Mouse (Mus musculus) hindbrain, embryonic 14.5 days (tissue): ENCODE measurements around the gene Gm49355. TPM values are rescaled to one million over a fixed set of nuclear protein-coding genes. Genes with fewer than 3 reads are reported as not detected.
"Not testable (repeated sequence)": the region's sequence is repeated elsewhere in the genome, so short reads cannot be mapped to it uniquely, and the experiment has no call there.

Experiments
- ATAC-seq: fragments of 200-750 bp; cut with Nextera tagmentation; 2 replicates; pipeline ENCODE4 v1.8.0; 2017; ENCODE audit warnings: moderate number of reproducible peaks, mild to moderate bottlenecking, moderate TSS enrichment, moderate library complexity; ENCODE audit not compliant: low FRiP score
- DNase-seq: peaks from one replicate; pipeline ENCODE4 v3.0.0-alpha.2; 2015; ENCODE audit warnings: low spot score
- H3K27ac ChIP-seq: fragments of 300-500 bp; sonication (generic); 2 replicates; pipeline ENCODE4 v1.5.1; 2014; ENCODE audit warnings: mild to moderate bottlenecking, moderate library complexity
- H3K27me3 ChIP-seq: fragments of 300-500 bp; sonication (generic); 2 replicates; pipeline ENCODE4 v1.6.1; 2014; ENCODE audit warnings: mild to moderate bottlenecking, low read length, mixed read lengths; ENCODE audit not compliant: control insufficient read depth, insufficient read depth
- H3K36me3 ChIP-seq: fragments of 300-500 bp; sonication (generic); replicated peaks from 2 replicates; pipeline ENCODE4 v1.6.1; 2014; ENCODE audit not compliant: control insufficient read depth, insufficient read depth
- H3K4me1 ChIP-seq: fragments of 300-500 bp; sonication (generic); replicated peaks from 2 replicates; pipeline ENCODE4 v1.6.1; 2014; ENCODE audit warnings: antibody characterized with exemption, low read length, mixed read lengths; ENCODE audit not compliant: control insufficient read depth, insufficient read depth
- H3K4me2 ChIP-seq: fragments of 300-500 bp; sonication (generic); replicated peaks from 2 replicates; pipeline ENCODE4 v1.6.1; 2014; ENCODE audit warnings: mild to moderate bottlenecking, moderate library complexity
- H3K4me3 ChIP-seq: fragments of 300-500 bp; sonication (generic); replicated peaks from 2 replicates; pipeline ENCODE4 v1.5.1; 2014; ENCODE audit warnings: mild to moderate bottlenecking, low read length
- H3K9ac ChIP-seq: fragments of 300-500 bp; sonication (generic); 2 replicates; pipeline ENCODE4 v1.6.1; 2014
- H3K9me3 ChIP-seq: fragments of 300-500 bp; sonication (generic); 2 replicates; pipeline ENCODE4 v1.6.1; 2016; ENCODE audit warnings: low read length; ENCODE audit not compliant: control insufficient read depth
- WGBS: fragments of 180-500 bp; shearing (Covaris S2); extraction: QIAGEN DNeasy Blood & Tissue Kit; methylation state at CpG from one replicate; pipeline ENCODE4 v1.1.7; 2014; 5-methylcytosine and 5-hydroxymethylcytosine counted together
- polyA plus RNA-seq: library from polyadenylated mRNA; unstranded; fragments of >200 nt; fragmentation: Nextera tagmentation; extraction: Ambion mirVana; gene quantifications from 2 replicates; pipeline ENCODE4 v1.2.1, GENCODE M21; 2014

Gene Gm49355
- 0.10 and 0.12 TPM in 2 replicates for polyA plus RNA-seq

GRCm38 (mm10) chr14:12283641-12284040 is at the start of gene Gm49355:
Gene Gm49355, plus strand, starts transcription at chr14:12283976.
- Histone ChIP-seq H3K4me2 (peak within 1 kb of the TSS; percentile 79), H3K9ac (peak within 1 kb of the TSS; percentile 87), H3K9me3 (no peaks in the 10 kb centered on the region), H3K36me3 (no peaks in the 10 kb centered on the region), H3K27me3 (no peaks in the 10 kb centered on the region), H3K27ac (peak within 1 kb of the TSS; percentile 81), H3K4me1 (peaks cover 5% of the 10 kb centered on the region; the same call in 1 of the 2 replicates), H3K4me3 (peak within 1 kb of the TSS; percentile 84)
- DNase-seq (no peak), ATAC-seq (peak; percentile 9; the same call in 1 of the 2 replicates)
- 86% methylated on average over 6 of the region's 6 CpGs for WGBS

GRCm38 (mm10) chr14:12243726-12244125 is 40.0 kb upstream of the Gm49355 start:
- DNase-seq (no peak), ATAC-seq (no peak)
- Histone ChIP-seq H3K4me2 (no peak overlapping the region), H3K27me3 (no peaks in the 10 kb centered on the region), H3K4me1 (no peaks in the 10 kb centered on the region), H3K36me3 (0 out of 2 replicates have a peak, but pooled peaks cover 6% of the 10 kb centered on the region), H3K9ac (no peak overlapping the region), H3K4me3 (no peak overlapping the region), H3K9me3 (no peaks in the 10 kb centered on the region), H3K27ac (no peak overlapping the region)
- WGBS = 86% methylated on average over 4 of the region's 4 CpGs

- H3K9ac ChIP-seq = no peak overlapping the region
- 61% methylated on average over 3 of the region's 3 CpGs for WGBS
- no peak for DNase-seq
- H3K4me1 ChIP-seq = no peaks in the 10 kb centered on the region
- H3K4me3 ChIP-seq = no peak overlapping the region
- H3K9me3 ChIP-seq = no peaks in the 10 kb centered on the region
- no peak overlapping the region for H3K27ac ChIP-seq
- H3K36me3 ChIP-seq = no peaks in the 10 kb centered on the region
- H3K4me2 ChIP-seq = no peak overlapping the region
- no peak for ATAC-seq
- no peaks in the 10 kb centered on the region for H3K27me3 ChIP-seq
These were observed 7.7 kb upstream of the Gm49355 start for GRCm38 (mm10) chr14:12276031-12276430.

GRCm38 (mm10) chr14:12284141-12284912 is 551 bp downstream of the Gm49355 start, which contains the start of gene 3830406C13Rik:
Gene 3830406C13Rik, plus strand, starts transcription at chr14:12284173.
- H3K4me3 ChIP-seq = peak within 1 kb of the TSS; percentile 84
- ATAC-seq = peak; percentile 99
- H3K9ac ChIP-seq = peak within 1 kb of the TSS; percentile 87
- H3K27ac ChIP-seq = peak within 1 kb of the TSS; percentile 81
- no peaks in the 10 kb centered on the region for H3K9me3 ChIP-seq
- WGBS = 1% methylated on average over 48 of the region's 48 CpGs
- peaks cover 5% of the 10 kb centered on the region; the same call in 1 of the 2 replicates for H3K36me3 ChIP-seq
- peak within 1 kb of the TSS; percentile 79 for H3K4me2 ChIP-seq
- no peaks in the 10 kb centered on the region for H3K27me3 ChIP-seq
- H3K4me1 ChIP-seq = peaks cover 5% of the 10 kb centered on the region; the same call in 1 of the 2 replicates
- DNase-seq = peak; percentile 90

- H3K4me3 ChIP-seq, H3K9me3 ChIP-seq, DNase-seq, ATAC-seq, H3K27me3 ChIP-seq, H3K9ac ChIP-seq, H3K27ac ChIP-seq, H3K36me3 ChIP-seq, H3K4me1 ChIP-seq, H3K4me2 ChIP-seq: not testable (repeated sequence)
These were observed 6.0 kb downstream of the Gm49355 start for GRCm38 (mm10) chr14:12289747-12290146.

- Histone ChIP-seq H3K4me2 (no peak overlapping the region), H3K27ac (no peak overlapping the region), H3K9me3 (no peaks in the 10 kb centered on the region), H3K36me3 (peaks cover 4% of the 10 kb centered on the region; the same call in 1 of the 2 replicates), H3K9ac (no peak overlapping the region), H3K4me1 (no peaks in the 10 kb centered on the region), H3K27me3 (no peaks in the 10 kb centered on the region), H3K4me3 (no peak overlapping the region)
- 85% methylated on average over 7 of the region's 7 CpGs for WGBS
- DNase-seq (no peak), ATAC-seq (no peak)
These were observed 12.6 kb downstream of the Gm49355 start for GRCm38 (mm10) chr14:12296391-12296790.

- no peak for DNase-seq
- Histone ChIP-seq H3K36me3 (peaks cover 4% of the 10 kb centered on the region; the same call in 1 of the 2 replicates), H3K27me3 (no peaks in the 10 kb centered on the region), H3K27ac (no peak overlapping the region), H3K9me3 (no peaks in the 10 kb centered on the region), H3K4me3 (no peak overlapping the region), H3K9ac (no peak overlapping the region), H3K4me2 (no peak overlapping the region), H3K4me1 (no peaks in the 10 kb centered on the region)
- ATAC-seq = no peak
These were observed 15.4 kb downstream of the Gm49355 start for GRCm38 (mm10) chr14:12299171-12299570.

- Histone ChIP-seq H3K4me3 (no peak overlapping the region), H3K9ac (no peak overlapping the region), H3K9me3 (no peaks in the 10 kb centered on the region), H3K36me3 (peaks cover 4% of the 10 kb centered on the region; the same call in 1 of the 2 replicates), H3K27ac (no peak overlapping the region), H3K27me3 (no peaks in the 10 kb centered on the region), H3K4me2 (no peak overlapping the region), H3K4me1 (no peaks in the 10 kb centered on the region)
- ATAC-seq = no peak
- 23% methylated on average over 6 of the region's 6 CpGs for WGBS
- DNase-seq = no peak
These were observed 15.9 kb downstream of the Gm49355 start for GRCm38 (mm10) chr14:12299654-12300053.

- no peaks in the 10 kb centered on the region for H3K9me3 ChIP-seq
- WGBS = 77% methylated on average over 4 of the region's 4 CpGs
- no peak overlapping the region for H3K4me3 ChIP-seq
- no peak overlapping the region for H3K27ac ChIP-seq
- H3K4me2 ChIP-seq = no peak overlapping the region
- no peaks in the 10 kb centered on the region for H3K4me1 ChIP-seq
- peaks cover 4% of the 10 kb centered on the region; the same call in 1 of the 2 replicates for H3K36me3 ChIP-seq
- no peaks in the 10 kb centered on the region for H3K27me3 ChIP-seq
- ATAC-seq (no peak), DNase-seq (no peak)
- H3K9ac ChIP-seq = no peak overlapping the region
These were observed 16.5 kb downstream of the Gm49355 start for GRCm38 (mm10) chr14:12300275-12300674.
